Mouse (Mus musculus) thymus, adult 2 months (tissue): Measurements from ENCODE around the gene Dmrtb1.

Experiments used
- CTCF ChIP-seq: fragments of 200-500 bp; IDR thresholded peaks from 2 replicates; pipeline ENCODE4 v1.5.1; 2012; ENCODE audit warnings: mild to moderate bottlenecking, control low read depth, low read length, moderate library complexity, borderline replicate concordance; ENCODE audit not compliant: control insufficient read depth, poor library complexity, insufficient read depth; ENCODE audit errors: extremely low read depth
- POLR2A ChIP-seq: fragments of 200-500 bp; IDR thresholded peaks from 2 replicates; pipeline ENCODE4 v1.6.1; 2012; ENCODE audit warnings: mild to moderate bottlenecking, low read length, control low read depth, moderate library complexity; ENCODE audit not compliant: control insufficient read depth, poor library complexity, insufficient read depth; ENCODE audit errors: extremely low read depth

GRCm38 (mm10) chr4:107701679-107702078 lies 17.6 kb upstream of the Dmrtb1 start:
- TF ChIP-seq CTCF (no peak), POLR2A (no peak)
